Mouse (Mus musculus) heart, embryonic 11.5 days (tissue): ENCODE results near the gene Gnai2. TPM values are rescaled to one million over a fixed set of nuclear protein-coding genes. Genes with fewer than 3 reads are reported as not detected.

ENCODE experiments used
- ATAC-seq: fragments of 200-750 bp; cut with Nextera tagmentation; replicated peaks from 2 replicates; pipeline ENCODE4 v1.8.0; 2017; ENCODE audit warnings: moderate library complexity; ENCODE audit not compliant: insufficient number of reproducible peaks, low FRiP score, low TSS enrichment
- H3K27ac ChIP-seq: fragments of 300-500 bp; sonication (generic); 2 replicates; pipeline ENCODE4 v1.5.1; 2014; ENCODE audit warnings: mild to moderate bottlenecking, low read depth, low read length
- H3K27me3 ChIP-seq: fragments of 300-500 bp; sonication (generic); 2 replicates; pipeline ENCODE4 v1.6.1; 2014; ENCODE audit warnings: mild to moderate bottlenecking, low read length, mixed read lengths; ENCODE audit not compliant: control insufficient read depth, insufficient read depth
- H3K36me3 ChIP-seq: fragments of 300-500 bp; sonication (generic); 2 replicates; pipeline ENCODE4 v1.6.1; 2014; ENCODE audit warnings: mild to moderate bottlenecking, low read length, moderate library complexity, mixed read lengths; ENCODE audit not compliant: control insufficient read depth, insufficient read depth
- H3K4me1 ChIP-seq: fragments of 300-500 bp; sonication (generic); 2 replicates; pipeline ENCODE4 v1.6.1; 2014; ENCODE audit warnings: low read length; ENCODE audit not compliant: control insufficient read depth, insufficient read depth
- H3K4me2 ChIP-seq: fragments of 300-500 bp; sonication (generic); 2 replicates; pipeline ENCODE4 v1.6.1; 2014; ENCODE audit warnings: mild to moderate bottlenecking, moderate library complexity
- H3K4me3 ChIP-seq: fragments of 300-500 bp; sonication (generic); 2 replicates; pipeline ENCODE4 v1.5.1; 2014; ENCODE audit warnings: low read depth, low read length
- H3K9ac ChIP-seq: fragments of 300-500 bp; sonication (generic); 2 replicates; pipeline ENCODE4 v1.6.1; 2014; ENCODE audit warnings: mild to moderate bottlenecking, low read depth, low read length, moderate library complexity
- H3K9me3 ChIP-seq: fragments of 300-500 bp; sonication (generic); replicated peaks from 2 replicates; pipeline ENCODE4 v1.6.1; 2016; ENCODE audit warnings: low read length; ENCODE audit not compliant: control insufficient read depth
- WGBS: fragments of 180-500 bp; shearing (Covaris S2); extraction: QIAGEN DNeasy Blood & Tissue Kit; methylation state at CpG from one replicate; pipeline ENCODE4 v1.1.7; 2014; ENCODE audit not compliant: insufficient replicate concordance; 5-methylcytosine and 5-hydroxymethylcytosine counted together
- polyA plus RNA-seq: library from polyadenylated mRNA; unstranded; fragments of >200 nt; fragmentation: Nextera tagmentation; extraction: Ambion mirVana; gene quantifications from 2 replicates; pipeline ENCODE4 v1.2.1, GENCODE M21; 2014

The Gnai2 gene
- polyA plus RNA-seq, 1 experiment from 2014 or later, result 316 TPM

GRCm38 (mm10) chr9:107626158-107626843, 8.9 kb downstream of the Gnai2 start:
- H3K9ac ChIP-seq, result peak overlapping the region; percentile 67
- H3K4me1 ChIP-seq, result peaks cover 67% of the 10 kb centered on the region
- 40% methylated on average over 15 of the region's 15 CpGs for WGBS
- H3K36me3 ChIP-seq, result peaks cover 13% of the 10 kb centered on the region
- peak overlapping the region; percentile 44 for H3K4me2 ChIP-seq
- no peak for ATAC-seq
- no peak overlapping the region for H3K4me3 ChIP-seq
- H3K27ac ChIP-seq, result peak overlapping the region; percentile 82
- no peaks in the 10 kb centered on the region for H3K27me3 ChIP-seq
- H3K9me3 ChIP-seq, result no peaks in the 10 kb centered on the region

- peak overlapping the region; percentile 34; the same call in 1 of the 2 replicates for H3K9ac ChIP-seq
- no peaks in the 10 kb centered on the region for H3K27me3 ChIP-seq
- no peak overlapping the region for H3K4me3 ChIP-seq
- peaks cover 13% of the 10 kb centered on the region for H3K36me3 ChIP-seq
- H3K9me3 ChIP-seq, result no peaks in the 10 kb centered on the region
- H3K4me2 ChIP-seq, result no peak overlapping the region
- 90% methylated on average over 12 of the region's 12 CpGs for WGBS
- H3K4me1 ChIP-seq, result peaks cover 60% of the 10 kb centered on the region
- H3K27ac ChIP-seq, result 0 out of 2 replicates have a peak overlapping the region, but pooled peaks have one; percentile 36
- ATAC-seq, result no peak
These were observed 9.6 kb downstream of the Gnai2 start for GRCm38 (mm10) chr9:107625351-107626128.

GRCm38 (mm10) chr9:107624951-107625350, 10.2 kb downstream of the Gnai2 start:
- 86% methylated on average over 3 of the region's 3 CpGs for WGBS
- peaks cover 13% of the 10 kb centered on the region for H3K36me3 ChIP-seq
- H3K4me1 ChIP-seq, result peaks cover 60% of the 10 kb centered on the region

GRCm38 (mm10) chr9:107624539-107624938, 10.6 kb downstream of the Gnai2 start:
- H3K27me3 ChIP-seq, result no peaks in the 10 kb centered on the region
- H3K36me3 ChIP-seq, result peaks cover 13% of the 10 kb centered on the region
- peak overlapping the region; percentile 36 for H3K27ac ChIP-seq
- H3K4me3 ChIP-seq, result no peak overlapping the region
- H3K4me1 ChIP-seq, result peaks cover 60% of the 10 kb centered on the region
- H3K4me2 ChIP-seq, result no peak overlapping the region
- 63% methylated on average over 5 of the region's 5 CpGs for WGBS
- 0 out of 2 replicates have a peak overlapping the region, but pooled peaks have one; percentile 34 for H3K9ac ChIP-seq
- no peaks in the 10 kb centered on the region for H3K9me3 ChIP-seq
- no peak for ATAC-seq

More at GRCm38 (mm10) chr9:107624951-107625350, 10.2 kb downstream of the Gnai2 start:
- Histone ChIP-seq H3K27ac (peak overlapping the region; percentile 36), H3K9ac (no peak overlapping the region), H3K4me2 (no peak overlapping the region), H3K4me3 (no peak overlapping the region), H3K9me3 (no peaks in the 10 kb centered on the region), H3K27me3 (no peaks in the 10 kb centered on the region)
- ATAC-seq, result no peak

GRCm38 (mm10) chr9:107620954-107621353, 14.2 kb downstream of the Gnai2 start:
- no peaks in the 10 kb centered on the region for H3K9me3 ChIP-seq
- H3K36me3 ChIP-seq, result peaks cover 20% of the 10 kb centered on the region
- no peak overlapping the region for H3K27ac ChIP-seq
- peaks cover 44% of the 10 kb centered on the region for H3K4me1 ChIP-seq
- no peak overlapping the region for H3K9ac ChIP-seq
- no peaks in the 10 kb centered on the region for H3K27me3 ChIP-seq
- no peak overlapping the region for H3K4me3 ChIP-seq
- no peak overlapping the region for H3K4me2 ChIP-seq
- ATAC-seq, result no peak

- Histone ChIP-seq H3K4me2 (no peak overlapping the region), H3K36me3 (peaks cover 28% of the 10 kb centered on the region), H3K9ac (no peak overlapping the region), H3K27ac (peak overlapping the region; percentile 86), H3K4me3 (no peak overlapping the region), H3K4me1 (peaks cover 32% of the 10 kb centered on the region), H3K9me3 (no peaks in the 10 kb centered on the region), H3K27me3 (no peaks in the 10 kb centered on the region)
- 38% methylated on average over 13 of the region's 13 CpGs for WGBS
- no peak; the same call in 1 of the 2 replicates for ATAC-seq
These were observed 15.7 kb downstream of the Gnai2 start for GRCm38 (mm10) chr9:107619546-107619879.

GRCm38 (mm10) chr9:107618778-107619545, 16.2 kb downstream of the Gnai2 start:
- H3K4me3 ChIP-seq, result no peak overlapping the region
- peak overlapping the region; percentile 86 for H3K27ac ChIP-seq
- 28% methylated on average over 13 of the region's 13 CpGs for WGBS
- peak overlapping the region; percentile 43; the same call in 1 of the 2 replicates for H3K9ac ChIP-seq
- H3K36me3 ChIP-seq, result peaks cover 32% of the 10 kb centered on the region
- no peaks in the 10 kb centered on the region for H3K9me3 ChIP-seq
- H3K27me3 ChIP-seq, result no peaks in the 10 kb centered on the region
- H3K4me1 ChIP-seq, result peaks cover 28% of the 10 kb centered on the region
- peak overlapping the region; percentile 11; the same call in 1 of the 2 replicates for H3K4me2 ChIP-seq
- peak; percentile 78 for ATAC-seq

GRCm38 (mm10) chr9:107618098-107618497, 17.1 kb downstream of the Gnai2 start:
- no peak overlapping the region; the same call in 1 of the 2 replicates for H3K4me2 ChIP-seq
- no peaks in the 10 kb centered on the region for H3K9me3 ChIP-seq
- peaks cover 30% of the 10 kb centered on the region for H3K4me1 ChIP-seq
- no peak for ATAC-seq
- H3K27me3 ChIP-seq, result no peaks in the 10 kb centered on the region
- no peak overlapping the region; the same call in 1 of the 2 replicates for H3K9ac ChIP-seq
- peak overlapping the region; percentile 86 for H3K27ac ChIP-seq
- WGBS, result 83% methylated on average over 6 of the region's 6 CpGs
- H3K4me3 ChIP-seq, result no peak overlapping the region
- H3K36me3 ChIP-seq, result peaks cover 31% of the 10 kb centered on the region
